Mouse (Mus musculus): ENCODE measurements at regions not wholly inside any gene's neighbourhood (a gene's known extent, or its start where the extent isn't known, plus 50 kb on each side); places are given as distances from the start of the nearest gene placed in this dataset.

DNA sequence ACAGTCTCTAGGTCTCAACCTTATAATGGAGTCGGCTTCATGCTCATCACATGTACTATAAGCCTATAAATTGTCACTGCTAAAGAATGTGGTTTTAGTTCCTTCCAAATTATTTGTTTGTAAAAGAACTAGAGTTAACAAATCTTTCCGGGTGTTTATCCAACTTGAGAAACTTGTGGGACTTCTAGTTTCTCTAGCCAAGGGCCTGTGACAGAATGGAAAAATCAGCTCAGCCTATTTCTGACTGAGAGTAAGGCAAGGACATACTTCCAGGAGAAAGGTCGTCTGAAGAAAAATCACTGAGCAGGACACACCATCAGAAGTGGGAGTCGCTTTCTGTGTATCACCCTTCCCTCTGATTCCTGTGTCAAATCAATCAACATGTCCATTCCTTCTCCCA is 248.7 kb downstream of the Rnf152 start:
- no peak for TF ChIP-seq CTCF (IDR thresholded peaks at IDR 0.05)
- no peak for TF ChIP-seq EP300 (IDR thresholded peaks at IDR 0.05)
